Mouse (Mus musculus) lung, embryonic 16.5 days (tissue): ENCODE results near the gene Ifrd2. TPM values are rescaled to one million over a fixed set of nuclear protein-coding genes. Genes with fewer than 3 reads are reported as not detected.

ENCODE experiments used
- ATAC-seq: fragments of 200-750 bp; cut with Nextera tagmentation; 2 replicates; pipeline ENCODE4 v1.8.0; 2017; ENCODE audit warnings: low read depth, mild to moderate bottlenecking, moderate library complexity
- H3K27ac ChIP-seq: fragments of 300-500 bp; sonication (generic); 2 replicates; pipeline ENCODE4 v1.5.1; 2014; ENCODE audit warnings: mild to moderate bottlenecking, control low read depth, low read length
- H3K27me3 ChIP-seq: fragments of 300-500 bp; sonication (generic); 2 replicates; pipeline ENCODE4 v1.6.1; 2014; ENCODE audit warnings: low read depth, low read length, mixed read lengths; ENCODE audit not compliant: control insufficient read depth, insufficient read depth
- H3K36me3 ChIP-seq: fragments of 300-500 bp; sonication (generic); 2 replicates; pipeline ENCODE4 v1.6.1; 2014; ENCODE audit warnings: low read length; ENCODE audit not compliant: control insufficient read depth, insufficient read depth
- H3K4me1 ChIP-seq: fragments of 300-500 bp; sonication (generic); replicated peaks from 2 replicates; pipeline ENCODE4 v1.6.1; 2014; ENCODE audit warnings: low read length, mixed read lengths; ENCODE audit not compliant: control insufficient read depth, insufficient read depth
- H3K4me2 ChIP-seq: fragments of 300-500 bp; sonication (generic); 2 replicates; pipeline ENCODE4 v1.6.1; 2014; ENCODE audit warnings: low read depth, low read length, control low read depth
- H3K4me3 ChIP-seq: fragments of 300-500 bp; sonication (generic); 2 replicates; pipeline ENCODE4 v1.5.1; 2014; ENCODE audit warnings: mild to moderate bottlenecking, low read length, control low read depth
- H3K9ac ChIP-seq: fragments of 300-500 bp; sonication (generic); 2 replicates; pipeline ENCODE4 v1.6.1; 2014; ENCODE audit warnings: low read length, control low read depth
- H3K9me3 ChIP-seq: fragments of 300-500 bp; sonication (generic); 2 replicates; pipeline ENCODE4 v1.6.1; 2016; ENCODE audit warnings: low read length; ENCODE audit not compliant: control insufficient read depth
- WGBS: fragments of 180-500 bp; shearing (Covaris S2); extraction: QIAGEN DNeasy Blood & Tissue Kit; methylation state at CpG from one replicate; pipeline ENCODE4 v1.1.7; 2014; 5-methylcytosine and 5-hydroxymethylcytosine counted together
- polyA plus RNA-seq: library from polyadenylated mRNA; unstranded; fragments of >200 nt; fragmentation: Nextera tagmentation; extraction: Ambion mirVana; gene quantifications from 2 replicates; pipeline ENCODE4 v1.2.1, GENCODE M21; 2015

Gene Ifrd2
- polyA plus RNA-seq, 1 experiment from 2014 or later = 44.1 TPM

DNA sequence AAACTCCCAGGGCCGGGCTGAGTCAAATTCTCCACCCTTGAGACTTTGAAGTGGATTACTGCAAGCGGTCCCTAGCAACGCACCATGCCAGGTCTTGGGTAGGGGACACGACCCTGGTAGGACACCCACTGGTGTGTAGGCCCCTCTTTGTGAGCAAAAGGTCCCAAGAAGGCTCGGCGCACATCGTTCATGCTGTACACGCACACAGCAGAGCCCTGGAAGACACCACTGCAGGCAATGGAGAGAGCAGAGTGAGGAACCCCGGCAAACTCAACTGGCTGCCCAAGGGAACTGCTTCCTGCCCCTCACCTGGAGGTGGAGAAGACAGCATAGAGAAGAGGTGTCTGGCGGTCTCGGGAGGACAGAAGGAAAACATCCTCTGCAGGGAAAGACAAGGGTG is 13.8 kb downstream of the Ifrd2 start:
- no peak overlapping the region for H3K4me2 ChIP-seq
- no peak for ATAC-seq
- WGBS = 77% methylated on average over 11 of the region's 11 CpGs

DNA sequence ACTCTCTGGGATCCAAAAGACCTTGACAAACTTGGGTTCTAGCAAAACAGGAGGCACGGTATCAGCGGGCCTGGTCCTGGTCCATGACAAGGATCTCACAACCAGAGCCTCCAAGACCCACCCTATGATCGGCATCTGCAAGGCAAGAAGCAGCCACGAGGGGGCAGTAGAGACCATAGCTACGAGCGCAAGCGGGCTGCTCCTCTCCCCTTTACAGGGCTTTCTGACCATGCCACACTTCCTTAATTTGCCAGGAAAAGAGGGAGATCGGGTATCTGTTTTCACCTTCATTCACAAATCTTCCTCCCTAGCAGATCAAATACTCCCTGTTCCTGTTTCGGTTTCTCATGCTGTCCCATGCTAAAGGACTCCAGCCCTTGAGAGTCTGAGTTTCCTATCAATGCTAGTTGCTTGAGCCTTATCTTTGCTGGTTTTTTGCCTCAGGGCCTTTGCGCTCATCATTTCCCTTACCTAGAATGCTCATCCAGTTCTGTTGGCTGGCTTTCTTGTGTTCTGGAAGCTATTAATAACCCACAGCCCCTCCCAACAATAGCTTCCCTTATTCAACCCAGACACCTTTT is 14.7 kb downstream of the Ifrd2 start:
- no peak overlapping the region for H3K4me3 ChIP-seq
- WGBS = 8% methylated on average over 10 of the region's 10 CpGs
- no peaks in the 10 kb centered on the region for H3K9me3 ChIP-seq
- ATAC-seq = peak; percentile 71
- H3K27ac ChIP-seq = no peak overlapping the region
- H3K4me2 ChIP-seq = no peak overlapping the region
- peaks cover 17% of the 10 kb centered on the region for H3K4me1 ChIP-seq
- no peaks in the 10 kb centered on the region for H3K27me3 ChIP-seq
- H3K36me3 ChIP-seq = no peaks in the 10 kb centered on the region
- peak overlapping the region; percentile 46 for H3K9ac ChIP-seq

More for the DNA sequence above, 13.8 kb downstream of the Ifrd2 start:
- H3K9ac ChIP-seq = no peak overlapping the region
- H3K27ac ChIP-seq = no peak overlapping the region
- H3K9me3 ChIP-seq = no peaks in the 10 kb centered on the region
- no peaks in the 10 kb centered on the region for H3K36me3 ChIP-seq
- peaks cover 8% of the 10 kb centered on the region for H3K4me1 ChIP-seq
- H3K27me3 ChIP-seq = no peaks in the 10 kb centered on the region
- no peak overlapping the region for H3K4me3 ChIP-seq

DNA sequence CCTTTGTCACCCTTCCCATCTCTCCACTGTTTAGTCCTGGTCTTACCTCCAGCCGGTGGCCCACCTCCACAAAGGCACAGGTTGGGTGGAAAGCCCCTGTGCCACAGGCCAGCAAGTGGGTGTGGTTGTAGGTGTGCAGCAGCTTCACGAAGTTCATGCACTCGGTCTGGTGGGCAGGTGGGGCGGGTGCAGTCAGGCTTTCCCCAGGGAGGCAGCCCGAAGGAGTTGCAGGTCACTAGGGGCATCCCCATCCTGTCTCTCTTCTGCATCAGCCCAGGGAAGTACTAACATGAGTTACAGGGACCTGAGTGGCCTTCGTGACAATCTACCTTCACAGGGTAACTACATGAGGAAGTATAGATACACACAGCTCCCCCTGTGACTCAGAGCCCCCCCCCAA is 15.8 kb downstream of the Ifrd2 start:
- Histone ChIP-seq H3K4me1 (peaks cover 24% of the 10 kb centered on the region), H3K36me3 (no peaks in the 10 kb centered on the region), H3K27ac (no peak overlapping the region), H3K27me3 (no peaks in the 10 kb centered on the region), H3K4me2 (no peak overlapping the region), H3K9me3 (no peaks in the 10 kb centered on the region), H3K9ac (no peak overlapping the region), H3K4me3 (no peak overlapping the region)
- 75% methylated on average over 6 of the region's 6 CpGs for WGBS
- no peak for ATAC-seq

DNA sequence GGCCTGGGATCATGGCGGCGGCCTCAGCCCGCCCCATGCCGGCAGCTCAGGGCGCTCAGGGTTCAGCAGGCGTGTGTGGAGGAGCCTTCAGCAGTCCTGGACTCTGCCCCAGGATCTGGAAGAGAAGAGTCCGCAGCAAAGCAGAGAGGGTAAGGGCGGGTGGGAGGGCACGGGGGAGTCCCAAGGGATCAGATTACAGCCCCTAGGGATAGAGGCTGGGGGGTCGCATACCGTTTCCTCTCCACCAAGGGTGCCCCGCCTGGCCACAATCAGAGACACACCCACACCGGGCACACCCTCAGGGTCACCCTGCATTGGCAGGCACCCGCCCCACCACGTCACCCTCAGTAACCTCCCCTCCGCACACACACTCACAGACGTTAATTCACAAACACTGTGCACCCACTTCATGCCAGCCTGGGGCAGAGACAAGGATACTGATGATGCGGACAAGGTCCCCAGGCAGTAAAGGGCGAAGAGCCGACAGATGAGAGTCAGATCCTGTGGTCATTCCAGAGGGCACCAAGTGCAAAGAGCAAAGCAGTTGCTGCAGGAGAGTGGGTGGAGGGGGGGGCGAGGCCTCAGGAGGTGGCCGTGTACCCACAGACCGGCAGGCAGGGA is 17.7 kb downstream of the Ifrd2 start:
- WGBS = 33% methylated on average over 18 of the region's 23 CpGs
- peak; percentile 42 for ATAC-seq
- no peaks in the 10 kb centered on the region for H3K27me3 ChIP-seq
- H3K9ac ChIP-seq = peak overlapping the region; percentile 60
- peak overlapping the region; percentile 44 for H3K4me2 ChIP-seq
- no peaks in the 10 kb centered on the region for H3K36me3 ChIP-seq
- peaks cover 35% of the 10 kb centered on the region for H3K4me1 ChIP-seq
- peak overlapping the region; percentile 29 for H3K4me3 ChIP-seq
- no peaks in the 10 kb centered on the region for H3K9me3 ChIP-seq
- peak overlapping the region; percentile 81 for H3K27ac ChIP-seq

DNA sequence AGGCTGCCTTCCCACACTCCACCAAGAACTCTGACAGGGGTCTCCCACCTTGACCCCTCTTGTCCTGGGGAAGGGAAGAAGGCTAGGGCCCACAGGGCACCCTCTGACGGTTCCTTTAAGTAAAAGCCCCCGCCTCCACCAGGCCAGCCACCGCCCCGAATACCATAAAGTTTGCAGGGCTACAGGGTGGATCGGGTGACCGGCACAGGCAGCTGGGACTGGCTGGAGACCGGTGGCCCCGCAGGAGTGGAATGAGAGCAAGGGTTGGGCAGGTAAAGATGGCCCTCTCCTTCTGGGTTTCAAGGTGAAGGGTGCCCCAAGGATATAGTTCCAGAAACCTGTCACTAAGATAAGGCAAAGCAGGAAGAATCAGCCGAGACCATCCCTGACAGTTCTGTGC is 19.1 kb downstream of the Ifrd2 start:
- peak overlapping the region; percentile 36 for H3K27ac ChIP-seq
- peak overlapping the region; percentile 26 for H3K4me3 ChIP-seq
- H3K4me1 ChIP-seq = peaks cover 41% of the 10 kb centered on the region
- H3K4me2 ChIP-seq = peak overlapping the region; percentile 12; the same call in 1 of the 2 replicates
- ATAC-seq = no peak
- no peaks in the 10 kb centered on the region for H3K9me3 ChIP-seq
- peak overlapping the region; percentile 16 for H3K9ac ChIP-seq
- H3K27me3 ChIP-seq = no peaks in the 10 kb centered on the region
- WGBS = 9% methylated on average over 9 of the region's 9 CpGs
- H3K36me3 ChIP-seq = no peaks in the 10 kb centered on the region

DNA sequence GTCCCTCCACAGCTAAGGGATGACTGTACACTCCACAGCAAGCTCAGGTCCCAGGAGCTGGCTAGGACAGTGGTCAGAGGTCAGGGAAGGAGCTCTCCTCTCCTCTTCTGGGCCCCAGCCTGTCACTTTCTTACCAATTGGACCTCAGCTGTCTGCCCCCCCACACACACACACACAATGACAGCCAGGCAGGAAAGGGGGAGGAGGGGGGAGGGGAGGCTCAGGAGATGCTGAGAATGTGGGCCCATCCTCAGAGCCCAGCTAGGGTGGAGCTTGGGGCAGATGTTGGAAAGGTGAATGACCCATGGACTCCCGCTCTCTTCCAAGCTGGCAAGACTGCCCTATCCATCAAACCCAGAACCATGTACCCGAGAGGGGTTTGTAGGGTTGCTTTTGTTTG is 19.6 kb downstream of the Ifrd2 start:
- Histone ChIP-seq H3K4me3 (peak overlapping the region; percentile 26), H3K9ac (peak overlapping the region; percentile 16), H3K9me3 (no peaks in the 10 kb centered on the region), H3K4me2 (peak overlapping the region; percentile 12; the same call in 1 of the 2 replicates), H3K36me3 (no peaks in the 10 kb centered on the region), H3K4me1 (peaks cover 45% of the 10 kb centered on the region), H3K27ac (peak overlapping the region; percentile 36), H3K27me3 (no peaks in the 10 kb centered on the region)
- 58% methylated on average over 2 of the region's 2 CpGs for WGBS
- no peak for ATAC-seq

DNA sequence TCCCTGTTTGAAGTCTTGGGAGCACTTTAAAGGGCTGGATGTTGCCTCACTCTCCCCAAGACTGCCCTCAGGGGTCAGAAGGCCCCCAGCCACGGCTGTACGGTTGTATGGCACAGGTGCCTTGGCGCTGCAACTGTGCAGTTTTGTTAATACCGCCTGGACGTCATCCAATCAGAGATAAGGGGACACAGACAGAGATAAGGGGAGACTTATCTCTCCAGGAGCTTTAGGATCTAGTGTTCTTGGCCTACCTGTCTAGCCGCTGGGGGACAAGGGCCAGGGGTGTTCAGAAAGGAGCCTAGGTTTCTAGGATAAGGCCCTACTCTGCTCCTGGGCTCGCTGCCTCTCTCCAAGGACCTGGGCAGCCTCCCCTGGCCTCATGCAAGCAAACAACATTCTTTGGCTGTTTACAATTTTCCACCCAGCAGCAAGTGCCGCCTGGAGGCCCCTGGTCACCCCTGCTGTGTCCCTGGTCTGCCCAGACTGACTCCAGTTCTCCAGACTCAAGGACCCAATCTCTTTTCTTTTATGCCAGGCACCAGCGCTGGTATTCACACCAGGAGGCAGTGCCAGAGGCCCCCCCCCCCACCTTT is 20.3 kb downstream of the Ifrd2 start:
- Histone ChIP-seq H3K9me3 (no peaks in the 10 kb centered on the region), H3K36me3 (no peaks in the 10 kb centered on the region), H3K4me1 (peaks cover 49% of the 10 kb centered on the region), H3K27ac (peak overlapping the region; percentile 36), H3K4me3 (no peak overlapping the region), H3K27me3 (no peaks in the 10 kb centered on the region), H3K9ac (no peak overlapping the region), H3K4me2 (no peak overlapping the region)
- ATAC-seq = no peak
- 26% methylated on average over 9 of the region's 9 CpGs for WGBS

DNA sequence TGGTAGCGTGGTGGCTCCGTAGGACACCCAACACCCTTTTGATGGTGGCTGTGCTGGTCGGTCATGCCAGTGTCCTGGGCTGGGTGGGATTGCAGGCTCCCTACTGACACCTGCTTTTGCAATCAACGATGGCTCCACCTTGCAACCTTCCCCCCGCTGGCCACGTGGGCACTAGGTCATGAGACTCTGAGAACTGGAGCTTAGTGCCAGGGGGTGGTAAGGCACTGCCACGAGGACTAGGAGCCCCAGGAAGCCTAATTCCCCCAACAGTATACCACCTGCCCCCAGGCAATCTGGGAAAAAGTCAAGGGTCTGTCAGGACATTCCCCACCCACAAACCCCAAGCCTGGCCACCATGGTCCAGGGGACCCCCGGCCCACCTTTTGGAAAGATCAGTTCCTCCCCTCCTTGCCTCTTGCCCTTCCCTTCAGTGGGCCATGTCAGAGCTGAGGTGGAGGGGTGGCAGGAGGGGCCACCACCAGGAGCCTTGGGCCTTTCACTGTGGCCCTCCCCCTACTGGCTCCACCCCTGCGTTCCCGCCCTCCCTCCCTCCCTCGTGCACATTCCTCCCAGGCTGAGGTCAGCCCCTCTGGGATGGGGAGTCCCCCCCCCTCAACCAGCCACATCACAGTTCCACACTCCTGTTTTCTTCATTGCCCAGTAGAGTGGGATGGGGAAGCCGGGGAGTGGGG is 21.4 kb downstream of the Ifrd2 start, which contains the start of gene Sema3b:
TSS of gene Sema3b (minus strand) at position 489 of the 692 bp plus-strand sequence.
- WGBS = 41% methylated on average over 10 of the region's 12 CpGs
- no peak for ATAC-seq
- Histone ChIP-seq H3K9ac (peak within 1 kb of the TSS; percentile 24; the same call in 1 of the 2 replicates), H3K27ac (peak within 1 kb of the TSS; percentile 36), H3K4me2 (peak within 1 kb of the TSS; percentile 11; the same call in 1 of the 2 replicates), H3K9me3 (no peaks in the 10 kb centered on the region), H3K4me1 (peaks cover 52% of the 10 kb centered on the region), H3K4me3 (no peak within 1 kb of the TSS), H3K27me3 (no peaks in the 10 kb centered on the region), H3K36me3 (no peaks in the 10 kb centered on the region)

DNA sequence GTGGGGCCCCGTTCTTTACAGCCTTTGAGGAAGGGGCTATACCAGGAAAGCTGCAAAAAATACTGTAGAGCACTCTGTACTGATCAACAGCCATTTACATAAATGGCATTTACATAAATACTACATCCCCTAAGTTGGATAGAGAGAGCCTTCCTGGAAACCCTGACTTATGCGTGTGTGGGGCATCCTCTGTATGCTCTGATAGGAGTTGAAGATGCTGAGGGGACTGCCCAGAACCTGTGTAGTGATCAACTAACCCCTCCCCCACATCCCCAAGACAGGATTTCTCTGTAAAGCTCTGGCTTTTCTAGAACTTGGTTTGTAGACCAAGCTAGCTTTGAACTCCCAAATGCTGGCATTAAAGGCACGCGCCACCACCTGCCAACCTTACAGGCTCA is 22.0 kb downstream of the Ifrd2 start:
- no peak overlapping the region for H3K4me2 ChIP-seq
- peaks cover under 1% of the 10 kb centered on the region; the same call in 1 of the 2 replicates for H3K36me3 ChIP-seq
- H3K27ac ChIP-seq = no peak overlapping the region
- H3K9ac ChIP-seq = no peak overlapping the region
- ATAC-seq = no peak
- WGBS = 63% methylated on average over 4 of the region's 4 CpGs
- H3K4me1 ChIP-seq = peaks cover 49% of the 10 kb centered on the region
- H3K4me3 ChIP-seq = no peak overlapping the region
- H3K27me3 ChIP-seq = no peaks in the 10 kb centered on the region
- H3K9me3 ChIP-seq = no peaks in the 10 kb centered on the region
